Mouse (Mus musculus) myocyte (in vitro differentiated cells): ENCODE results near the gene Rpa2.

ENCODE experiments used
- CEBPB ChIP-seq: IDR thresholded peaks from 2 replicates; pipeline ENCODE4 v1.6.1; 2011; ENCODE audit warnings: mild to moderate bottlenecking, moderate library complexity; ENCODE audit not compliant: poor library complexity, insufficient read depth, severe bottlenecking
- E2F4 ChIP-seq: IDR thresholded peaks from one replicate; pipeline ENCODE4 v1.6.1; 2011; ENCODE audit warnings: mild to moderate bottlenecking, control low read depth, moderate library complexity; ENCODE audit not compliant: insufficient read depth
- MAX ChIP-seq: IDR thresholded peaks from one replicate; pipeline ENCODE4 v1.6.1; 2011; ENCODE audit warnings: low read depth, mild to moderate bottlenecking, control low read depth
- MYOD1 ChIP-seq, 3 experiments: IDR thresholded peaks; one replicate each; pipeline ENCODE4 v1.6.1; 2011; ENCODE audit warnings: control low read depth in 2 of 3, low read depth in 2 of 3, mild to moderate bottlenecking in 2 of 3, moderate library complexity in 1 of 3; ENCODE audit not compliant: insufficient read length in 2 of 3, control insufficient read depth in 1 of 3
- MYOG ChIP-seq, 3 experiments: IDR thresholded peaks; one replicate each; pipeline ENCODE4 v1.6.1; 2011; ENCODE audit warnings: control low read depth in 2 of 3, low read depth in 2 of 3, mild to moderate bottlenecking in 2 of 3; ENCODE audit not compliant: insufficient read length in 2 of 3, control insufficient read depth in 1 of 3, insufficient read depth in 1 of 3
- POLR2A ChIP-seq: IDR thresholded peaks from one replicate; pipeline ENCODE4 v1.6.1; 2011; ENCODE audit warnings: low read depth, mild to moderate bottlenecking, control low read depth, moderate library complexity; ENCODE audit not compliant: insufficient read length
- POLR2AphosphoS2 ChIP-seq: IDR thresholded peaks from one replicate; pipeline ENCODE4 v1.6.1; 2011; ENCODE audit warnings: low read depth, control low read depth; ENCODE audit not compliant: insufficient read length
- REST ChIP-seq: IDR thresholded peaks from one replicate; pipeline ENCODE4 v1.6.1; 2011; ENCODE audit warnings: mild to moderate bottlenecking, control low read depth, moderate library complexity; ENCODE audit not compliant: insufficient read depth, insufficient read length
- TCF12 ChIP-seq: IDR thresholded peaks from one replicate; pipeline ENCODE4 v1.6.1; 2011; ENCODE audit warnings: mild to moderate bottlenecking, control low read depth; ENCODE audit not compliant: poor library complexity, insufficient read depth, severe bottlenecking
- TCF3 ChIP-seq: IDR thresholded peaks from one replicate; pipeline ENCODE4 v1.6.1; 2011; ENCODE audit warnings: low read depth, control low read depth; ENCODE audit not compliant: insufficient read length

- TF ChIP-seq TCF12 (no peak), POLR2A (no peak), MAX (no peak), CEBPB (no peak), E2F4 (no peak), MYOD1 (IDR thresholded peaks at IDR 0.05; ENCODE audit: control insufficient read depth in 1 of 3, insufficient read length in 2 of 3, low read depth in 2 of 3) (no peak), POLR2AphosphoS2 (no peak), TCF3 (no peak), MYOG (IDR thresholded peaks at IDR 0.05; ENCODE audit: control insufficient read depth in 1 of 3, insufficient read depth in 1 of 3, insufficient read length in 2 of 3, low read depth in 2 of 3) (no peak), REST (no peak)
These were observed 29.9 kb downstream of the Rpa2 start for GRCm38 (mm10) chr4:132798028-132798427.
